Mouse (Mus musculus): Measurements from ENCODE around the gene Ahcyl2. TPM values are rescaled to one million over a fixed set of nuclear protein-coding genes. Genes with fewer than 3 reads are reported as not detected.
"Not testable (repeated sequence)": the region's sequence is repeated elsewhere in the genome, so short reads cannot be mapped to it uniquely, and the experiment has no call there.

The Ahcyl2 gene
- polyA plus RNA-seq, 1 experiment from 2014 or later = 18.0 TPM

DNA sequence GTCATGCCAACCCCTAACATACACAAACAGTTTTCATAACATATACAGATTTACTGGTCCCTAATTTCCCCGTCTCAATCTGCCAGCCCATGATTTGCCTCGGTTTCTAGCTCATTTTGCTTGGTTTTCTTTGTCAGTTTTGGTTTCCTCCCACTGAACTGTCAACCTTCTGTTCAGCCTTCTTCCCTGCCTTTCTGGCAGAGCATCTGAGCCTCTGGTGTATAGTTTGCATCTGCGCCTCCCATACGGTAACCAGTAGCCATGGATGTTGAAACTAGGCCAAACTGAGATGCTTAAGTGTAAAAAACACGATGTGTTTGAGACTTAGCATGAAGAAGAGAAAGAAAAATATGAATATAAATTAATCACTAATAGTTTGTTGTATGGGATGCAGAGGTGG, 11.8 kb upstream of the Ahcyl2 start:
- Histone ChIP-seq H3K27me3 (no peaks in the 10 kb centered on the region), H3K36me3 (peaks cover 53% of the 10 kb centered on the region), H3K9ac (replicated peaks) (no peak overlapping the region), H3K4me1 (no peaks in the 10 kb centered on the region), H3K4me3 (no peak overlapping the region), H3K4me2 (replicated peaks) (no peak overlapping the region), H3K9me3 (no peaks in the 10 kb centered on the region), H3K27ac (replicated peaks) (no peak overlapping the region)
- no peak for ATAC-seq (ENCODE audit: low FRiP score, low read depth)
- 94% methylated on average over 5 of the region's 5 CpGs for WGBS

DNA sequence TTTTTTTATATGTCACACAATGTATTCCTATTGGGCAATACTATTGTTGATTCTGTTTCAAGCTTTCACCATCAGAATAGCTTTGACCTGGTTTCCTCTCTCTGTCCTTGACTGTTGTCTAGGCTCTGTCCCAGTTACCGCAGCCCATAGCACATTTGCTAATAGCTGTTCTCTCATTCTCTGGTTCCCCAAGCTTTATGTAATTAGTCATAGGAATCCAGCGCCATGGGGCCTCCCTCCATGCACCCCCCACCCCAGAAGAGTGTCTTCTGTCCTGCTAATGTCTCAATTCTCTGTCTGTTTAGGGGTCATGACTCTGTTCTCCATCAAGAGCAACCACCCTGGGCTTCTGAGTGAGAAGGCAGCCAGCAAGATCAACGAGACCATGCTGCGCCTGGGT, 11.3 kb upstream of the Ahcyl2 start:
- no peaks in the 10 kb centered on the region for H3K4me1 ChIP-seq
- 92% methylated on average over 4 of the region's 4 CpGs for WGBS
- no peak overlapping the region for H3K4me3 ChIP-seq
- no peaks in the 10 kb centered on the region for H3K9me3 ChIP-seq
- no peak overlapping the region for H3K9ac ChIP-seq (replicated peaks)
- ATAC-seq (ENCODE audit: low FRiP score, low read depth) = no peak
- H3K27me3 ChIP-seq = no peaks in the 10 kb centered on the region
- H3K4me2 ChIP-seq (replicated peaks) = no peak overlapping the region
- H3K36me3 ChIP-seq = peaks cover 55% of the 10 kb centered on the region
- H3K27ac ChIP-seq (replicated peaks) = no peak overlapping the region

DNA sequence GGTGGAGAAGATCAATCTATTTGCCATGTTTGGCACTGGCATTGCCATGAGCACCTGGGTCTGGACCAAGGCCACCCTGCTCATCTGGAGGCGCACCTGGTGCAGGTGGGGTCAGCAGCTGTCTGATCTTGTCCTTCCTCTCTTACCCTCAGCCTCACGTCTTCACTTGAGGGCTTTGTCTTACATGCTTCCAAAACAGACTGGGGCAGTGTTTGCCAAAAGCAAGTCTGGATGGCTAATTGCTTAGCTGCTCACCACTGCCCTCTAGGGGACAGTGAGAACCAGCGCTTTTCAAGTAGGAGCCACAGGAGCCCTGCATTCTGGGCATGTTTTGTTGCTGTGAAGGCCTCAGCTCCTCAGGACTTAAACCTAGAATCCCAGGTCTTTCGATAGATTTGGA, 9.4 kb upstream of the Ahcyl2 start:
- H3K4me2 ChIP-seq (replicated peaks) = no peak overlapping the region
- 0 out of 2 replicates have a peak, but pooled peaks have one; percentile 38 for ATAC-seq (ENCODE audit: low FRiP score, low read depth)
- H3K4me3 ChIP-seq = no peak overlapping the region
- H3K4me1 ChIP-seq = no peaks in the 10 kb centered on the region
- no peak overlapping the region for H3K27ac ChIP-seq (replicated peaks)
- H3K36me3 ChIP-seq = peaks cover 54% of the 10 kb centered on the region
- H3K9me3 ChIP-seq = no peaks in the 10 kb centered on the region
- H3K27me3 ChIP-seq = no peaks in the 10 kb centered on the region
- no peak overlapping the region for H3K9ac ChIP-seq (replicated peaks)
- 44% methylated on average over 4 of the region's 4 CpGs for WGBS

DNA sequence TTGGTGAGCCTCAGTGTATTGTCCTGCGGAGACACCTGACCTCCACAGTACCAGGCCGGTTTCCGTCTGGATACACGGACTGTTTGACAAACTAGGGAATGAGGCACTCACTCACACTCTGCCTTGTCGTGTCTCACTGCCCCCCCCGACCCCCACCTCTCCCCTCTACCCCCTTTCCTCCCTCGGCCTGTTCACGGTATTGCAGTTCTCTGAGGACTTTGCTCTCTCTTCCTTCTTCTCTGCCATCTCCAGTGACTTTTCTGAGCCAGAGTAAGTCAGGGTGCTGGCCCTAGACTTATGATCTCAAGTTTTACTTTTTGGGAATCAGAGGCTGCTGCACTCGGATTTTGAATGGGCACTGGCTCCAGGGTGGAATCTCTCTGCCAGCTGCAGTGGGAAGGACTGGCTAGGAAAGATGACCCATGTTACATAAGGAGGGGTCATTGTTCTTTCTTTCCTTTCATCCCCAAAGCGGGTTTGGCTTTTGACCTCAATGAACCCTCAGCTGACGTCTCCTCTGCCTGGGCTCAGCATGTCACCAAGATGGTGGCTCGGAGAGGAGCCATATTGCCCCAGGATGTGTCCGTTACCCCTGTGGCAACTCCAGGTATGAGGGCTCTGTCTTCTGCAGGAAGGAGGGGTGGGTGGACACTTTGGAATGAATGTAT, 8.7 kb upstream of the Ahcyl2 start:
- Histone ChIP-seq H3K9ac (replicated peaks) (no peak overlapping the region), H3K27me3 (no peaks in the 10 kb centered on the region), H3K9me3 (no peaks in the 10 kb centered on the region), H3K4me1 (no peaks in the 10 kb centered on the region), H3K4me3 (no peak overlapping the region), H3K36me3 (peaks cover 50% of the 10 kb centered on the region), H3K27ac (replicated peaks) (no peak overlapping the region), H3K4me2 (replicated peaks) (no peak overlapping the region)
- no peak for ATAC-seq (ENCODE audit: low FRiP score, low read depth)
- WGBS = 86% methylated on average over 13 of the region's 13 CpGs

DNA sequence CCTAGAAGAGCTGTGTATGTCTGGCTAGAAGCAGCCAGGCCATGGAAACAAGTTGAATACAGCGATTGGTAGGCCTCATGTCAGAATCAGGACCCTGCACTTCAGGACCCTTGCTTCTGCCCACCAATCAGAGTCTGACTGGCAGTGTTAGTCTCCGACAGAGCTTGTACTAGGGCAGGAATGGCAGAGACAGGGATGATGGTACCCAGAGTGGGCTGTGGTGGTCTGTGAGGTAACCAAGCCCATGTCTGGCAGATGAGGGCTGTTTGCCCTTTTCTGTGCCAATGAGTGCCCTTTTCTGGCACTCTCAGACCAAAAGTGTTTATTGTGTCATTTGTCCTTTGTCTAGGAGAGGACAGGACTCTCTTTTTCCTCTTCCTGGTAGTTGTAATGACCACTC, 7.4 kb upstream of the Ahcyl2 start:
- H3K9me3 ChIP-seq; H3K4me1 ChIP-seq; H3K27ac ChIP-seq (replicated peaks); ATAC-seq (ENCODE audit: low FRiP score, low read depth); H3K4me2 ChIP-seq (replicated peaks); H3K9ac ChIP-seq (replicated peaks); H3K4me3 ChIP-seq; H3K27me3 ChIP-seq: not testable (repeated sequence)
- 95% methylated on average over 2 of the region's 2 CpGs for WGBS
- peaks cover 37% of the 10 kb centered on the region for H3K36me3 ChIP-seq

DNA sequence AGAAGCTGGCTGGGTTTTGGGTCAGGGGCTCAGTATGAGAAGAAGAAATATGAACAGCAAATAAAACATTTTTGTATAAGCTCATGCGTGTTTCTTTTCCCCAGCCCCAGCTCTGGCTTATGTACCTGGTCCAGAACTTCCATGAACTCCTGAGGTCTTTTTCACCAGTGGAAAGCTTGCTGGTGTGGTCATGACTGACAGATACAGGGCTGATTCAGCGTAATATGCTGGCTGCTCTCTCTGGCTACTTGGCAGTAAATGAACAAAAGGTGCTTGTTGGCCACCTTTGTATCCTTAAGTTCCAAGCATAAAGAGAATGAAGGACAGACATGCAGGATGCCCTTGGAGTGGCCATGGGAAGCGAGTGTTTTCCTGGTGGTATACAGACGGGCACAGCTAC, 6.5 kb upstream of the Ahcyl2 start:
- no peak for ATAC-seq (ENCODE audit: low FRiP score, low read depth)
- Histone ChIP-seq H3K9me3 (no peaks in the 10 kb centered on the region), H3K27me3 (no peaks in the 10 kb centered on the region), H3K36me3 (peaks cover 35% of the 10 kb centered on the region), H3K4me3 (no peak overlapping the region), H3K27ac (replicated peaks) (no peak overlapping the region), H3K9ac (replicated peaks) (no peak overlapping the region), H3K4me2 (replicated peaks) (no peak overlapping the region), H3K4me1 (no peaks in the 10 kb centered on the region)
- 92% methylated on average over 4 of the region's 4 CpGs for WGBS

DNA sequence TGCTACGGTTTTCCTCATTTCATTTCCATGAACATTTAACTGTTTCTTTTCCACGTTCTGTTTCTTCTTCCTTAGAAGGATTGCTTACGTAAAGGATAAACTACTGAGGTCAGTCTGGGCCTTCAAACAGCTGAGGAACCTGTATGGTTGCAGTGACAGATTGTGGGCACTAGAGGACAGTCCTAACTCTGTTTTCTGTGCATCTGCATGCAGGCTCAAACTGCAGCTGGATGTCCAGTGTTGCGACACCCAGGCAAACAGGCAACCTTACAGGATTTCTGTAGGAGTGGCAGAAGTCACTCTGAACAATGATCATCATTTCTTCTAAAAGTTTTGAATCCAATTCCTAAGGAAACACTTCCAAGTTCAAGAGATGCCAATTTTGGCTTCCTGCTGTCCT, 5.3 kb upstream of the Ahcyl2 start:
- no peaks in the 10 kb centered on the region for H3K4me1 ChIP-seq
- no peak for ATAC-seq (ENCODE audit: low FRiP score, low read depth)
- no peak overlapping the region for H3K4me3 ChIP-seq
- 66% methylated on average over 4 of the region's 4 CpGs for WGBS
- H3K9ac ChIP-seq (replicated peaks) = no peak overlapping the region
- H3K27me3 ChIP-seq = no peaks in the 10 kb centered on the region
- H3K36me3 ChIP-seq = peaks cover 24% of the 10 kb centered on the region
- no peak overlapping the region for H3K4me2 ChIP-seq (replicated peaks)
- H3K27ac ChIP-seq (replicated peaks) = no peak overlapping the region
- no peaks in the 10 kb centered on the region for H3K9me3 ChIP-seq

DNA sequence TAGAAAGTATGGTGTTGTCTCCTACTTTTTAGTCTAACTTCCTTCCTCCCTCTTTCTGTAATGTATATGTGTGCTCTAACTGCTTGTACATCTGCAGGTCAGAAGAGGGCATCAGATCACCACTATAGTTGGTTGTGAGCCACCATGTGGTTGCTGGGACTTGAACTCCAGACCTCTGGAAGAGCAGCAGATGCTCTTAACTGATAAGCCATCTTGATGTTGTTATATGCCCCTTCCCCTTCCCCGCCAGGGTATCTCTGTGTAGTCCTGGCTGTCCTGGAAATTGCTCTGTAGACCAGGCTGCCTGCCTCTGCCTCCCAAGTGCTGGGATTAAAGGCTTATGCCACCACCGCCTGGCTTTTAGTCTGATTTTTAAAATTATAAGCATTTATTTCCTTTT, 937 bp upstream of the Ahcyl2 start:
- Histone ChIP-seq H3K9ac (replicated peaks) (no peak overlapping the region), H3K4me3 (no peak overlapping the region), H3K4me2 (replicated peaks) (no peak overlapping the region), H3K9me3 (no peaks in the 10 kb centered on the region), H3K27ac (replicated peaks) (no peak overlapping the region), H3K27me3 (no peaks in the 10 kb centered on the region), H3K4me1 (peaks cover 10% of the 10 kb centered on the region), H3K36me3 (no peaks in the 10 kb centered on the region)
- WGBS = 88% methylated on average over 2 of the region's 2 CpGs
- ATAC-seq (ENCODE audit: low FRiP score, low read depth) = no peak

DNA sequence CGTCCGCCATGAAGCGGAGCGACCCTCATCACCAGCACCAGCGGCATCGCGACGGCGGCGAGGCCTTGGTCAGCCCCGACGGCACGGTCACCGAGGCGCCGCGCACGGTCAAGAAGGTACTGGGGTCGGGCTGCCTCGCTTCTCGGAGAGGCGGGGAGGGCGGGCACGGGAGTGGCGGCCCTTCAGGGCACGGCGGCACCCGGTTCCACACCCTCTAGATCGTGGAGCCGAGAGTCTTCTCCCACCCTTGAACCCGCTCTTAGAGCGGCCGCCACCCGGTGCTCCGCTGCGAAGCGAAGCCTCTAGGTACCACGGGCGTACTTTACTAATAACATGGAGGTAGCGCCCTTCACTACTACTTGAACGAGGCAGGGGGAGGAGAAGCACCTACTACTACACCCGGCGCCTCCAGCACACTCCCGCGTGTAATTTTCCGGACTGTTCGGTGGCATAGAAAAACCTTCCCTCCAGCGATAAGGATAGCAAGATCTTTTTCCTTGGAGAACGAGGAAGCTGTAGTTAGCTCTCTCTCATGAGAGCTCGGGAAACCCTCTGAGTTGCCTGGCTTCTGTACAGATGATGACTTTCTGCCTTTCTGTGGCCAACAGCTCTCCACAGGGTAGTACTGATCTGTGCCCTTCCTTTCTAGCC, 1.1 kb downstream of the Ahcyl2 start:
- H3K4me1 ChIP-seq = peaks cover 10% of the 10 kb centered on the region
- under 1% methylated on average over 50 of the region's 50 CpGs for WGBS
- peak overlapping the region; percentile 65 for H3K9ac ChIP-seq (replicated peaks)
- peak overlapping the region; percentile 88 for H3K4me3 ChIP-seq
- H3K9me3 ChIP-seq = no peaks in the 10 kb centered on the region
- no peaks in the 10 kb centered on the region for H3K27me3 ChIP-seq
- peak; percentile 51; the same call in 1 of the 2 replicates for ATAC-seq (ENCODE audit: low FRiP score, low read depth)
- H3K36me3 ChIP-seq = no peaks in the 10 kb centered on the region
- H3K4me2 ChIP-seq (replicated peaks) = peak overlapping the region; percentile 65
- H3K27ac ChIP-seq (replicated peaks) = peak overlapping the region; percentile 84

DNA sequence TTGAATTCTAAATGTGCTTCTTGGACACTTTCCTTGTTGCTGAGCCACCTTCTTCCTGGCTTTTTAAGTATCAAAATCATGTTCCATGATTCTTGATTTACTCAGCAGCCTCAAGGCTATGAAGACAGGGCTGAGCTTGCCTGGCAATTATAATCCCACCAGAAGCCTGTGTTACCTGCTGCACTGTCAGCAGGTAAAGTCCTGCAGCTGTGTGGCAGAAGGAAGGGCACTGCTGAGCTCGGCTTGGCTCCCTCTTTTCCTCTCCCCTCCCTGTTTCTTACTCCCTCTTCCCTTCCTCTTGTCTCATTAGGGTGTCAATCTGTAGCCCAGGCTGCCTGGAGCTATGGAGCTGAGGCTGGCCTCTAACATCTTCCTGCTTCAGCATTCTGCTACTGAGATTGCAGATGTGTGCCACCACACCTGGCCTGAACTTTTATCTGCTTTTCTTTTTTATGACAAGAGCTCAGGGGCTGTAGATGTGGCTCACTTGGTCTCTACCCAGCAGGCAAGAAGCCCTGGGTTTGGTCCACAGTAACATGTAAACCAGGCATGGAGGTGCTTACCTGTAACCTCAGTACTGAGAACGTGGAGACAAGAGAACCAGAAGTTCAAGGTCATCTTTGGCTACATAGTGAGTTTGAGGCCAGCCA, 3.0 kb downstream of the Ahcyl2 start:
- Histone ChIP-seq H3K4me2 (replicated peaks) (no peak overlapping the region), H3K4me1 (peaks cover 10% of the 10 kb centered on the region)

DNA sequence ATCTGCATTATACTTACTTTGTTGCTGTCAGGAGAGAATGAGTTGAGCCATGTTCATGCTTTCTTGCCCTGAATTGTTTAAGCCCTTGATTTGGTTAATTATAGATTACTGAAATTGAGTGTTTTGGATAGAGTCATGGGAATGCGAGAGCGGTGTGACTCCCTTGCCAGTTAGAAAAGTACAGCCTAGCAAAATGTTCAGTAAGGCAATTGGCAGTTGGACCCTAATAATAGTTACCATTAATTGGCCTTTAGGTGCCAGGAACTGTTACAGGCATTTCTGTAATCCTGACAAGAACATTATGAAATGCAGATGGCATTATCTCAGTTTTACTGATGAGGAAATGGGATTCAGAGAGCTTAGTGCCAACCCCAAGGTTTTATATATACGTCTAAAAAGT, 4.4 kb downstream of the Ahcyl2 start:
- H3K36me3 ChIP-seq = no peaks in the 10 kb centered on the region
- H3K27me3 ChIP-seq = no peaks in the 10 kb centered on the region
- H3K4me2 ChIP-seq (replicated peaks) = no peak overlapping the region
- no peaks in the 10 kb centered on the region for H3K9me3 ChIP-seq
- no peak overlapping the region for H3K4me3 ChIP-seq
- no peak overlapping the region for H3K27ac ChIP-seq (replicated peaks)
- WGBS = 90% methylated on average over 3 of the region's 3 CpGs
- no peak for ATAC-seq (ENCODE audit: low FRiP score, low read depth)
- peaks cover 10% of the 10 kb centered on the region for H3K4me1 ChIP-seq
- no peak overlapping the region for H3K9ac ChIP-seq (replicated peaks)

More for the DNA sequence above, 3.0 kb downstream of the Ahcyl2 start:
- 65% methylated on average over 2 of the region's 2 CpGs for WGBS
- H3K27me3 ChIP-seq = no peaks in the 10 kb centered on the region
- ATAC-seq (ENCODE audit: low FRiP score, low read depth) = no peak
- H3K9ac ChIP-seq (replicated peaks) = no peak overlapping the region
- H3K4me3 ChIP-seq = no peak overlapping the region
- H3K9me3 ChIP-seq = no peaks in the 10 kb centered on the region
- no peaks in the 10 kb centered on the region for H3K36me3 ChIP-seq
- H3K27ac ChIP-seq (replicated peaks) = no peak overlapping the region

DNA sequence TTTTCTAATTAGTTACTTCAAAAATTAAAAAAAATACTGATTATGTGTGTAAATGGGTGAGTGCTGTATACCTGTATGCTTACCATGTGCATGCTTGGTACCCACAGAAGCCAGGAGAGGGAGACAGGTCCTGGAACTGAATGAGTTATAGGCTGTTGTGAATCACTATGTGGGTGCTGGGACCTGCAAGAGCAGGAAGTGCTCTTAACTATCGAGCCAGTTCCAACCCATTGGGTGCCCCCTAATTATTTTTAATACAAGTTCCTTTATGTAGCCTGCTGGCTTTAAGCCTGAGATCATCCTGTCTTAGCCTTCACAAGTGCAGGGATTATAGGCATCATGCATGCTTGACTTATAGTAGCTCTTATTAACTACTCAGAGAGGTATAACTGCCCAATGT, 6.3 kb downstream of the Ahcyl2 start:
- Histone ChIP-seq H3K4me3 (no peak overlapping the region), H3K27ac (replicated peaks) (no peak overlapping the region), H3K27me3 (no peaks in the 10 kb centered on the region), H3K9me3 (no peaks in the 10 kb centered on the region), H3K9ac (replicated peaks) (no peak overlapping the region), H3K4me2 (replicated peaks) (no peak overlapping the region), H3K4me1 (peaks cover 9% of the 10 kb centered on the region), H3K36me3 (no peaks in the 10 kb centered on the region)
- 83% methylated on average over 1 of the region's 1 CpGs for WGBS
- no peak for ATAC-seq (ENCODE audit: low FRiP score, low read depth)

All from midbrain, embryonic 12.5 days (tissue).